Mouse (Mus musculus) G1E (cell line): Measurements from ENCODE around the gene Ppm1e.

ENCODE experiments used
- CTCF ChIP-seq: IDR thresholded peaks from 2 replicates; pipeline ENCODE4 v1.5.1; 2012; ENCODE audit warnings: low read depth, low read length, inconsistent platforms, mixed read lengths
- GATA1 ChIP-seq: IDR thresholded peaks from 2 replicates; pipeline ENCODE4 v1.6.1; 2012; ENCODE audit warnings: borderline replicate concordance, low read length, inconsistent platforms, mixed read lengths
- GATA2 ChIP-seq: IDR thresholded peaks from 2 replicates; pipeline ENCODE4 v1.6.1; 2012; ENCODE audit warnings: low read depth, low read length, inconsistent platforms, borderline replicate concordance
- POLR2AphosphoS5 ChIP-seq: IDR thresholded peaks from 2 replicates; pipeline ENCODE4 v1.6.1; 2012; ENCODE audit warnings: low read depth, low read length, inconsistent platforms; ENCODE audit not compliant: insufficient replicate concordance
- TAL1 ChIP-seq: conservative IDR thresholded peaks from 2 replicates; pipeline ENCODE4 v1.6.1; 2012; ENCODE audit warnings: low read depth, low read length, inconsistent platforms, mixed read lengths

- TF ChIP-seq CTCF, result no peak
- no peak for TF ChIP-seq POLR2AphosphoS5
- TF ChIP-seq TAL1, result no peak
- no peak for TF ChIP-seq GATA1
- TF ChIP-seq GATA2, result no peak
Observed at GRCm38 (mm10) chr11:87354861-87355260, 4.0 kb downstream of the Ppm1e start.
